Mouse (Mus musculus) C2C12 (cell line): ENCODE results near the gene Enpp3. TPM values are rescaled to one million over a fixed set of nuclear protein-coding genes. Genes with fewer than 3 reads are reported as not detected.

ENCODE experiments used
- H3K27me3 ChIP-seq: one replicate; pipeline ENCODE4 v1.6.1; 2011; ENCODE audit not compliant: control insufficient read depth, insufficient read depth, insufficient read length
- H3K36me3 ChIP-seq: one replicate; pipeline ENCODE4 v1.6.1; 2011; ENCODE audit not compliant: control insufficient read depth, insufficient read depth
- H3K4me3 ChIP-seq: one replicate; pipeline ENCODE4 v1.5.1; 2011; ENCODE audit warnings: mild to moderate bottlenecking, control low read depth; ENCODE audit not compliant: poor library complexity, insufficient read depth, severe bottlenecking
- H3K79me2 ChIP-seq: one replicate; pipeline ENCODE4 v1.6.1; 2011; ENCODE audit not compliant: control insufficient read depth, insufficient read depth
- H3K79me3 ChIP-seq: one replicate; pipeline ENCODE4 v1.6.1; 2011; ENCODE audit warnings: low read depth, control low read depth
- H3ac ChIP-seq: one replicate; pipeline ENCODE3; 2011; ENCODE audit warnings: low read depth; ENCODE audit not compliant: control insufficient read depth, insufficient read length
- CEBPB ChIP-seq: IDR thresholded peaks from one replicate; pipeline ENCODE4 v1.6.1; 2011; ENCODE audit warnings: low read depth, mild to moderate bottlenecking, control low read depth, moderate library complexity
- CTCF ChIP-seq: IDR thresholded peaks from one replicate; pipeline ENCODE4 v1.5.1; 2011; ENCODE audit not compliant: control insufficient read depth, insufficient read depth, insufficient read length
- FOSL1 ChIP-seq: IDR thresholded peaks from one replicate; pipeline ENCODE4 v1.8.0; 2011; ENCODE audit warnings: mild to moderate bottlenecking, low read length; ENCODE audit not compliant: poor library complexity, insufficient read depth, severe bottlenecking
- MAX ChIP-seq: IDR thresholded peaks from one replicate; pipeline ENCODE4 v1.6.1; 2011; ENCODE audit warnings: mild to moderate bottlenecking, control low read depth
- MYOD1 ChIP-seq: IDR thresholded peaks from one replicate; pipeline ENCODE4 v1.6.1; 2011; ENCODE audit warnings: low read depth; ENCODE audit not compliant: control insufficient read depth, insufficient read length
- MYOG ChIP-seq: IDR thresholded peaks from one replicate; pipeline ENCODE4 v1.6.1; 2011; ENCODE audit not compliant: control insufficient read depth, insufficient read length; ENCODE audit errors: extremely low read depth
- USF1 ChIP-seq: IDR thresholded peaks from one replicate; pipeline ENCODE4 v1.6.1; 2011; ENCODE audit warnings: low read depth, mild to moderate bottlenecking, control low read depth, moderate library complexity
- polyA plus RNA-seq: library from polyadenylated mRNA; unstranded; fragments of >200 nt; fragmentation: generic; extraction: Trizol; gene quantifications from one replicate; pipeline ENCODE4 v1.2.1, GENCODE M21; 2012; ENCODE audit warnings: missing spikeins

The Enpp3 gene
- polyA plus RNA-seq, 1 experiment, result 1.4 TPM

DNA sequence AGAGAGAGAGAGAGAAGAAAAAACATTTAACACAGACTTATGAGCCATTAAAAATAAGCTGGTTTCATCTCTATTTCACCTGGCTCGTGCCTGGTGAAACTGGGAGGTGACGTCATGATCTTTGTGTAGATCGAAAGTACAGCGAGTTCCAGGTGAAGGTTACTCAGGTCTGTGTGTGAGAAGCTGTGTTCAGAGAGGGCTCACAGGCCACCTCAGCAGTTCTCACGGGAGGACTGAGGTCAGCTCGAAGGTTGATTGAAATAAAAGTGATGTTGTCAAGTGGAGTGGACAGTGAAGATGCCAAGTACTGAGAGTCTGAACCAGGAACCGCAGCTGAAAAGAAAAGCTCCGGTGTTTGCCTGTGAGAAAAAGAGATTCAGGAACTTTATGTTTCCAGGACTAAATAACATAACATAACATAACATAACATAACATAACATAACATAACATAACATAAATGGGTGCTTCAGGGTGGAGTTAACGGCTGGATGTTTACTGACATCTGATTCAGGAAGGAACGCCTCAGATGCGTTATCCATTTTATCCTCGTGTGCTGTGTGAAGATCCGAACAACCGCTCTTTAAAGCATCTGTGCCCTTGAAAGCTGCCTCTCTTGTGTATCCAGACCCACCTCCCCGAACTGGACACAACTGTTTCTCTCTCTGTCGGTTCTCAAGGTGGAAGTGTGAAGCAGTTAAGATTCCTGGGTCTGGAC is 88.9 kb downstream of the Enpp3 start:
- H3K4me3 ChIP-seq, result no peak overlapping the region
- H3K36me3 ChIP-seq, result no peaks in the 10 kb centered on the region
- H3K79me3 ChIP-seq, result no peaks in the 10 kb centered on the region
- no peaks in the 10 kb centered on the region for H3K27me3 ChIP-seq
- no peak overlapping the region for H3ac ChIP-seq
- no peaks in the 10 kb centered on the region for H3K79me2 ChIP-seq
- no peak for TF ChIP-seq CEBPB
- no peak for TF ChIP-seq USF1
- no peak for TF ChIP-seq MAX
- no peak for TF ChIP-seq MYOG
- no peak for TF ChIP-seq CTCF
- no peak for TF ChIP-seq FOSL1
- TF ChIP-seq MYOD1, result no peak

DNA sequence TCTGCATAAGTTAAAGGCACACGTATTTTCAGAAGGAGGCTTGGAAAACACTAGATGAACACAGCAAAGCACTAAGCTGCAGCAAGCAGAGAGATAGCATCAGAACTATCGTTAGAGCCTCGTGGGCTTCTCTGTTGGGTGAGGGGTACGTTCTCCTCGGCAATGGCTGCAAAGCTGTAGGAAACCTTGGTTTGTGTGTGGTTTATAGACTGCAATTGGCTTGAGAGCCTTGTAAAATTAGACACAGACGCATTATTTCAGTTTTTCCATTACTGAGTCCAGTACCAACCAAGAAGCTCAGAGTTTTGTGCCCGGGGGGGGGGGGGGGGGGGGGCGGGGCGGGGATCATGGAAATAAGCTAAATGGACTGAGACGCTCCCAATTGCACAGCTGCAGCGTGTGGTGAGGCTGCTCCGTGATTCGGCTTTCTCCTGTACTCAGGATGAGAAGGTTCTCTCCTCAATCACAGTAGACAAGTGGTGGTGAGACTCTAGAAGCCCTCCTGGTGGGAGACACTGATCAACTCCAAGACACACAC is 99.6 kb downstream of the Enpp3 start:
- Histone ChIP-seq H3ac (no peak overlapping the region), H3K79me2 (no peaks in the 10 kb centered on the region), H3K79me3 (no peaks in the 10 kb centered on the region), H3K4me3 (no peak overlapping the region), H3K36me3 (no peaks in the 10 kb centered on the region), H3K27me3 (no peaks in the 10 kb centered on the region)
- TF ChIP-seq MAX (no peak), MYOG (no peak), CEBPB (no peak), USF1 (no peak)

DNA sequence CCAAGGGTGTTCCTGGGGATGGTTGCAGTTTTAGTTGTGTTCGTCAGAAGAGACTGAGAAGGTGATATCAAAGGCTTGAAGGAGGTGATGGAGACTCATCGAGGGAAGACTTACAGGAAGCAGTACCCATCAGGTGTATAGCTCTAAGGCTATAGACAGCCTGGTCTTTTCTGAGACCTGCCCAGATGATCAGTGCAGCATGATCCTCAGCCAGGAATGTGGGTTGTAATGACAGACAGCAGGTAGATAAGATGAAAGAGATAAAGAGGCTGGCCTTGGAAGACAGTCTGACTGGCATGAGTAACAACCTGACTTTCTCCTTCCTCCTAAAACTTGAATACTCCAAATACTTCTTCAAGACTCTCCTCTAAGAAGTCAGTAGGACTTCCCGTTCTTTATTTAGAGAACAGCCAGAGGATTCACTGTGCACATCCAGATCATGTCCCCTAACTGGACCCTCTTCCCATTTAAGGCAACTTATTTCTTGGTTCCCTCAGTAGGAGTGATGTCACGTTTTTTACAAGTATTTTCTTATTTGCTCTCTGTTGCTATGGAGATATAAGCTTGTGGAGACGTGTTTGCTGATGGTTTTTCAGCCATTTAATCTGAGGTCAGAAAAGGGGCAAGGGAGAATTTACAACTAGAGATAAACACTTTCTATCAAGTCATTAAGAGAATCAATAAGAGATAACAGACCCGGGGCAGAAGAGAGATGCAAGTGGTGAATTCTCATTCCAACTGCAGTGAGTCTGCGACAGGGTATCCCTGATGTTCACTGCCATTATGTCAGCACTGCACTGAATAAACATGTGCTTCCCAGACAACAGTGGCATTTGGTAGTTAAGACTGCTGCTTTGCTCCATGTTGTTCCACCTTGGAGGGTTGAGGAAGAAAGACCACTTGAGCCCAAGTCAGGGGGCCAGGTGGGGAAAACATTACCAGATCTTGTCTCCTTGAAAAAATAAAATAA is 101.1 kb downstream of the Enpp3 start:
- no peak for TF ChIP-seq MYOG
- no peak for TF ChIP-seq MYOD1
- TF ChIP-seq MAX, result no peak
- TF ChIP-seq CTCF, result no peak
- TF ChIP-seq FOSL1, result no peak
- TF ChIP-seq USF1, result no peak
- no peak for TF ChIP-seq CEBPB
- Histone ChIP-seq H3K79me2 (no peaks in the 10 kb centered on the region), H3K79me3 (no peaks in the 10 kb centered on the region), H3K27me3 (no peaks in the 10 kb centered on the region), H3K36me3 (no peaks in the 10 kb centered on the region), H3ac (no peak overlapping the region), H3K4me3 (no peak overlapping the region)

DNA sequence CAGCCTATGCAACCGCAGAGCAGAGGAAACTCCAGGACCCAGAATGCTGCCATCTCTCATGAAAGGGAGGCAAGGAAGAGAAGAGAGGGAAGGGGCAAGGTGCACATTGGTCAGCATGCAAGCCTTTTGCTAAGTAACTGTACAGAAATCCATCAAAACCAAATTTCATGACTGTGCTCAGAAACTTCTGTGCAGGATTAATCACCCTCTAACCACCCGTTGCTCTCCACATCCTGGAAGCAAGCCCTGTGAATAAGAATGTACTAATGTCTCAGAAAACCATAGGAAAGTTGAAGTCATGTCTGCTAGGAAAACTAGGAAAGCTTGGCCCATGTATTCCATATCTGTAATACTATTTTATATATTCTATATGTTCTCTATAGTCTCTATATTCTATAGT is 103.5 kb downstream of the Enpp3 start:
- Histone ChIP-seq H3K4me3 (no peak overlapping the region), H3ac (no peak overlapping the region), H3K79me2 (no peaks in the 10 kb centered on the region), H3K27me3 (no peaks in the 10 kb centered on the region), H3K36me3 (no peaks in the 10 kb centered on the region), H3K79me3 (no peaks in the 10 kb centered on the region)
- TF ChIP-seq FOSL1 (no peak), MAX (no peak), CTCF (no peak), CEBPB (no peak), MYOD1 (no peak), MYOG (no peak), USF1 (no peak)

DNA sequence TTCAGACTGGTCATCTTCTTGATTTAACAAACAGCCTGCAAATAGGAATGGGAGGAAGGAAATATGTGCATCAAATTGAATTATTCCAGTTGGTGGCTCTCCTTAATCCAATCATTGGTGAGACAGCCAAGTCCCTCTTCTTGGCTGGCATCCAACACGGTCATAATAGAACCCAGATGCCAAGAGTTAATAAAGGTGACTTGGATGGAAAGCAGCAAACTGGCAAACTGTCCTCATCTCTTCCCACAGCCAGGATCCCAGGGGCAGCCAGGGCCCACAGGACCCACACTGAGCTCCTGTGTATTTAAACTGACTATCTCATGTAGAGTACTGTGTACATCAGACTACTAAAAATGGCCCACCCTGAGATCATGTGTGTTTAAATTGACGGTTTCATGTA is 104.2 kb downstream of the Enpp3 start:
- Histone ChIP-seq H3K36me3 (no peaks in the 10 kb centered on the region), H3ac (no peak overlapping the region), H3K79me3 (no peaks in the 10 kb centered on the region), H3K79me2 (no peaks in the 10 kb centered on the region), H3K4me3 (no peak overlapping the region), H3K27me3 (no peaks in the 10 kb centered on the region)
- no peak for TF ChIP-seq CTCF
- no peak for TF ChIP-seq FOSL1
- TF ChIP-seq MYOD1, result no peak
- TF ChIP-seq USF1, result no peak
- no peak for TF ChIP-seq MAX
- no peak for TF ChIP-seq CEBPB
- no peak for TF ChIP-seq MYOG
